Mouse (Mus musculus): Measurements from ENCODE around the gene Lipf.

Gene Lipf

DNA sequence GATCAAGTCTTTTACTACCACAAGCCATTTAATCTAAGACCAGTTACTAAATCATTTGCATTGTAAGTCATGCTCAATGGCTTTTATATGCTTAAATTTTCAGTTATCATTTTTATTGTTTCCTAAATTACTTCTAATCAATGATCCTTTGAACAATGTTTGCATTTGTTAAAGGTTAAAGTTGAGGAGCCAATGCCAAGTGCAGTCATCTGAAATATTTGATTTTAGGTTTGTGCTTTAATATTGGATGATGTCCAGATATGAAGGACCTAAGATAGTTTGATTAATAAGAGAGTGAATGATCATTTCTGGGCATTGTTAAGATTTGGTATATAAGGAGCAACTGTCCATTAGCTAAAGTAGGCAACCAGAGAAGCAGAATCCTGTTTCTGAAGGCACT lies at the start of gene Lipf:
Gene Lipf, plus strand, starts transcription at position 301 of the 400 bp plus-strand sequence.
- Histone ChIP-seq H3K36me3 (ENCODE audit: control insufficient read depth, insufficient read depth, low read length, poor library complexity, severe bottlenecking) (no peaks in the 10 kb centered on the region), H3K27me3 (ENCODE audit: control insufficient read depth, insufficient read depth, low read length, poor library complexity, severe bottlenecking) (no peaks in the 10 kb centered on the region)
- no peak for DNase-seq (ENCODE audit: low read depth, low spot score)

DNA sequence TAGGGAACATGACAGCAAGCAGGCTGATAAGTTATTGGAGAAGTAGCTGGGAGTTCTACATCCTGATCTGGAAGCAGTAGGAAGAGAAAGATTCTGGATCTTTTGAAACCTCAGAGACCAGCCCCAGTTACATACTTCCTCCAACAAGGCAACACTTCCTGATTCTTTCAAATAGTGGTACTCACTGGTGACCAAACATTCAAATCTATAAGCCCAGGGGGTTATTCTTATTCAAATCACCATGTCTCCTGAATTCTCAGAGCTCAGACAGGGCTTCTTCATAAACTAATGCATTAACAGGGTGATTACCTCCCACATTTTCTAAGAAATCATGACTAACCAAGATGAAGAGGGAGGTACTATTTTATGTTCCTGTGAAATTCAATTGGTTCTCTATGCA lies 36.9 kb upstream of the Lipf start:
- no peaks in the 10 kb centered on the region for H3K36me3 ChIP-seq (ENCODE audit: control insufficient read depth, insufficient read depth, low read length, poor library complexity, severe bottlenecking)
- no peak for DNase-seq (ENCODE audit: low read depth, low spot score)
- no peaks in the 10 kb centered on the region for H3K27me3 ChIP-seq (ENCODE audit: control insufficient read depth, insufficient read depth, low read length, poor library complexity, severe bottlenecking)

DNA sequence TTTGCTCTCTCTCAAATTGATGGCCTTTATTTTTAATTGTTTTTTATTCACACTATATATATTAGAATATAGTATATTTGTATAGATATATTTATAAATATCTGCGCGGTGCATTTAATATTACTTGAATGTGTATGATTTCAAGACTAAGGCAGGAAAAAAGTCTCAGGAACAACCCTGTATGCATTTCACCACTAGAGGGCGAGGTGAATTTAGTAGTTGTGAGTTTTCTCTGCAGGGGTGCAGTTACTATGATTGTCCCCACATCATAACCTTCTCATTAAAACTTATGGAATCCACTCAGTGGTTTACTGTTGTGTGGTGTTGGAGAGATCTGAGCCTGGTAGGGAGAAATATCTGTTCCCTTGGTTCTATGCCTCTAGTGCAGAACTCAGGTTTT lies 18.0 kb downstream of the Lipf start:
- peak; percentile 36 for DNase-seq (ENCODE audit: low read depth, low spot score)
- no peaks in the 10 kb centered on the region for H3K27me3 ChIP-seq (ENCODE audit: control insufficient read depth, insufficient read depth, low read length, poor library complexity, severe bottlenecking)
- H3K36me3 ChIP-seq (ENCODE audit: control insufficient read depth, insufficient read depth, low read length, poor library complexity, severe bottlenecking): no peaks in the 10 kb centered on the region

DNA sequence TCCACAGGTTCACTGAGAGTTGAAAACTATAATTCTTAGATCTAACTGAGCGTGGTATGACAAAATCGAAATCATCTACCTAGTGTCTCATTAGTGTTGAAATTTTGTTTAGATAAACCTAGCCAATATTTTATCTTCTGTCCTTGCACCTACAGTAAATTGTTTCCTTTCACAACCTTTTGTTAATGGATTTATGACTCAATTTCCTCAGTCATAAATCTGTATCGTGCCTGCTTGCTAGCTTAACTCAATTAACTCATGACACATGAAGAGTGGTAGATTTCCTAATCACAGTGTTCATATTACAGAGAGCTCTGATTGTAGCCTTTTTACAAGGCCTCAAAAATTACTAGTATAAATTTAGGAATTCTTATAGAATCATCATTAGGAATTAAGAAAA lies 22.1 kb downstream of the Lipf start:
- no peak for DNase-seq (ENCODE audit: low read depth, low spot score)
- Histone ChIP-seq H3K27me3 (ENCODE audit: control insufficient read depth, insufficient read depth, low read length, poor library complexity, severe bottlenecking) (no peaks in the 10 kb centered on the region), H3K36me3 (ENCODE audit: control insufficient read depth, insufficient read depth, low read length, poor library complexity, severe bottlenecking) (no peaks in the 10 kb centered on the region)

DNA sequence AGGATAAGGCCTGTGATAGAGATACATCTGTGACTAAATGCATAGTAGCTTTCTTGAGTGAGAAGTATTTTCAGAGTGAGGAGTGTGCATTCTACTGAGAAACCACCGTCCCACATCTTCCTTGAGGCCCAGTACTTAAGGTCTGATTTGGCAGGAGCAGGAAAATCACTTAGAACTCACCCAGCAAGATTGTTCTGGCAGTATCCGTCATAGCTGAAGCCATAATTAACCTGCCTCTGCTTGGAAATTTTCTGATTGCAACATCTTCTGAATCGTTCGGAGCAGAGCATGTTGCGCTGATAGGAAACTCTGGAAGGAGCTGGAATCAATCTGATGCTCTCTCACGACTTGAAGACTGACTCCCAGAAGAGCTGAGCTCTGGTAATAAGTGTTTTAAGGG lies 47.0 kb downstream of the Lipf start, which contains the start of gene Lipk:
Gene Lipk, plus strand, starts transcription at position 289 of the 400 bp plus-strand sequence.
- no peak for DNase-seq (ENCODE audit: low read depth, low spot score)
- no peaks in the 10 kb centered on the region for H3K27me3 ChIP-seq (ENCODE audit: control insufficient read depth, insufficient read depth, low read length, poor library complexity, severe bottlenecking)
- H3K36me3 ChIP-seq (ENCODE audit: control insufficient read depth, insufficient read depth, low read length, poor library complexity, severe bottlenecking): no peaks in the 10 kb centered on the region

DNA sequence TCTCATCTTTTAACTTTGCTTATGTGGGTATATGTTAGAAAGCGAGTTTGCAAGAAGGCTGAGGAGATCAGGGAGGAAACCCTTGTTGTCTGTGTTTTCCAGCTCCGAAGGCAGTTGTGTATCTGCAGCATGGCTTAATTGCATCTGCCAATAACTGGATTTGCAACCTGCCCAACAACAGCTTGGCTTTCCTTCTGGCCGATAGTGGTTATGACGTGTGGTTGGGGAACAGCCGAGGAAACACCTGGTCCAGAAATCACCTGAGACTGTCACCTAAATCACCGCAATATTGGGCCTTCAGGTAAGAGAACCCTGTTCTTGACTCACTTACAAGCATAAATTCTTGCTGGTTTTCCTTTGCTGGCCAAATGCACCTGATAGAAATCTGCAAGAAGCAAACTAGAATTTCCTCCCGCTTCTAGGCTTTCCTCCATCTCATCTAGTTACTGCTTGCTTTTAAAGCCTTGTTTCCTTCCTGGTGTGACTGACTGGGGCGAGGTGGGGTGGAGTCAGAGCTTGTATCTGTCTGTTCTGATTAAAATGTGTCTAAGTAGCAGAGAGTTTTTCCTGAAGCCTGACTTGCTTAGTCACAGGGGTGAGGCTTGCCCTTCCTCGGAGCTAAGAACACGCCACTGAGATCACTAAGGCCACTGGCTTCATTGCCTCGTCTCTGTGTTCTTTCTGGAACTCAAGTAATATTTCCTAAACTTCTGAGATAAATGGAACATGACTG lies 60.6 kb downstream of the Lipf start:
- Histone ChIP-seq H3K27me3 (ENCODE audit: control insufficient read depth, insufficient read depth, low read length, poor library complexity, severe bottlenecking) (no peaks in the 10 kb centered on the region), H3K36me3 (ENCODE audit: control insufficient read depth, insufficient read depth, low read length, poor library complexity, severe bottlenecking) (no peaks in the 10 kb centered on the region)
- DNase-seq (ENCODE audit: low read depth, low spot score): no peak

DNA sequence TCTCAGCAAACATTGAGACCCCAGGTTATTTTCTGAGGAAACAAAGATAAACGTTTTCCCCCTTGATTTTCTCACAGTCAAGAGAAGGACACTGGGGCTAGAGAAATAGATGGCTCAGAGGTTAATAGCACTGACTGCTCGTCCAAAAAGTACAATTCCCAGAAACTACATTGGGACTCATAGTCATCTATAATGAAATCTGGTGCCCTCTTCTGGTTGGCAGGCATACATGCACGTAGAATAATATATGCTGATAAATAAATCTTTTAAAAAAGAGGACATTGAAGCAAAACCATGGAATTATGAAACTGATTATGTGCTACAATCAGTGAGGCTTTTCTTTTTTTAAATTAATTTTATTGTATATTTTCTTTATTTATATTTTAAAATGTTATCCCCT lies 61.8 kb downstream of the Lipf start:
- H3K27me3 ChIP-seq (ENCODE audit: control insufficient read depth, insufficient read depth, low read length, poor library complexity, severe bottlenecking): no peaks in the 10 kb centered on the region
- peak; percentile 28 for DNase-seq (ENCODE audit: low read depth, low spot score)
- no peaks in the 10 kb centered on the region for H3K36me3 ChIP-seq (ENCODE audit: control insufficient read depth, insufficient read depth, low read length, poor library complexity, severe bottlenecking)
